Mouse (Mus musculus): ENCODE data around the gene Kbtbd12.

GRCm38 (mm10) chr6:88544241-88544640 is 93.5 kb downstream of the Kbtbd12 start:
- TF ChIP-seq ZC3H11A (IDR thresholded peaks at IDR 0.05; ENCODE audit: borderline replicate concordance, low read depth, low read length) (no peak), ZNF384 (IDR thresholded peaks at IDR 0.05; ENCODE audit: low read depth, low read length) (no peak), MAFK (IDR thresholded peaks at IDR 0.05; ENCODE audit: insufficient read depth, low read depth, low read length) (no peak), CHD2 (IDR thresholded peaks at IDR 0.05; ENCODE audit: low read depth, low read length) (no peak), HCFC1 (IDR thresholded peaks at IDR 0.05; ENCODE audit: borderline replicate concordance, insufficient read depth, low read length) (no peak)
